In the genomic region with DNA sequence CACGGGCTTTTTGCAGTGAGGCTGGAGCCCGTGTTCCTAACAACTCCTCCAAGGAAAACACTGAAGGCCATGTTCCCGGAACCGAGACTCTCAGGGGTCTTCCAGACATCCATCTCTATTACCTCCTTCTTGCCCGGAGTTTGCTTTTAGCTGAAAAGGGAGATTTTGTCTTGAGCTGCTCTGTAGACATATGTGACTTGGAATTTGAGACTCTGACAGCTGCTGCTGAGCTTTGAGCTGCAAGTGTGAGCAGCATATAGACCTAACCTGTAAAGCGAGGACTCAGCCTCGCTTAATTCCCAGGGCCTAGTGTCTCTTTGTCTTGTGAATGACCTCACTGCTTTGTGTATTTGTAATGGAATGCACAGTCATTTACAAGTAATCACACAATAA, we compare ENCODE assay signal across 10 mouse cellular contexts. TPM values are rescaled to one million over a fixed set of nuclear protein-coding genes. Genes with fewer than 3 reads are reported as not detected.
A peak's percentile ranks its signal among the peaks of the same experiment; 100 is the strongest.
DNase-seq lines count a peak whose midpoint lies in the region; ATAC-seq and TF ChIP-seq lines count a peak whose summit lies in the region.
"Had no signal": no experiment of that assay in that cellular context is flagged by ENCODE, and none has a peak within 500 bp of the region (broad histone marks: within the 10 kb centered on the region; RNA-seq: fewer than 3 reads in every experiment).

No protein-coding gene starts in this region.

- no peaks in the 10 kb centered on the region for H3K27me3 ChIP-seq in intestine, embryonic 14.5 days (replicated peaks; ENCODE audit: control insufficient read depth, insufficient read depth, low read length)
- no peaks in the 10 kb centered on the region for H3K27me3 ChIP-seq in intestine, postnatal 0 days (replicated peaks; ENCODE audit: control insufficient read depth, insufficient read depth, low read length)
- H3K27me3 ChIP-seq in limb, embryonic 15.5 days, result no peaks in the 10 kb centered on the region

- peak; percentile 40 for DNase-seq in embryo, embryonic 10.5 days (ENCODE audit: low spot score)
- DNase-seq in embryo, embryonic 9.5 days (ENCODE audit: extremely low spot score), result no peak
- no peak for DNase-seq in intestine, embryonic 14.5 days (ENCODE audit: low spot score)
- peak; percentile 69 for DNase-seq in ZHBTc4 (ENCODE audit: low read depth, low spot score)
- DNase-seq in urinary bladder, postnatal 4 days (ENCODE audit: low spot score in 2 of 2), result no peak
- no peak for DNase-seq in layer of hippocampus, adult 2 months (ENCODE audit: low spot score in 2 of 2)
- DNase-seq: adrenal gland, postnatal 14 days had no signal

- H3K4me3 ChIP-seq in intestine, embryonic 14.5 days (ENCODE audit: low read depth, low read length), result no peak overlapping the region
- no peak overlapping the region for H3K4me3 ChIP-seq in intestine, postnatal 0 days (ENCODE audit: low read depth, low read length)
- no peak overlapping the region for H3K4me3 ChIP-seq in limb, embryonic 15.5 days
- H3K4me3 ChIP-seq in layer of hippocampus, adult 2 months, result no peak overlapping the region
- H3K4me3 ChIP-seq: megakaryocyte, embryonic 14.5 days had no signal

- 30% methylated on average over 7 of the region's 7 CpGs for WGBS in intestine, embryonic 14.5 days
- 51% methylated on average over 7 of the region's 7 CpGs for WGBS in intestine, postnatal 0 days
- 41% methylated on average over 7 of the region's 7 CpGs for WGBS in limb, embryonic 15.5 days

- peaks cover 45% of the 10 kb centered on the region for H3K4me1 ChIP-seq in intestine, embryonic 14.5 days (replicated peaks; ENCODE audit: control insufficient read depth, insufficient read depth, low read length)
- H3K4me1 ChIP-seq in intestine, postnatal 0 days (replicated peaks; ENCODE audit: control insufficient read depth, insufficient read depth, low read length), result peaks cover 19% of the 10 kb centered on the region
- H3K4me1 ChIP-seq in limb, embryonic 15.5 days, result peaks cover 38% of the 10 kb centered on the region

- H3K27ac ChIP-seq in intestine, embryonic 14.5 days (ENCODE audit: low read depth), result peak overlapping the region; percentile 12; the same call in 1 of the 2 replicates
- H3K27ac ChIP-seq in intestine, postnatal 0 days (ENCODE audit: low read depth, low read length), result no peak overlapping the region
- peak overlapping the region; percentile 57 for H3K27ac ChIP-seq in limb, embryonic 15.5 days
- H3K27ac ChIP-seq in layer of hippocampus, adult 2 months, result no peak overlapping the region

- no peak overlapping the region for H3K9ac ChIP-seq in intestine, embryonic 14.5 days (ENCODE audit: low read length)
- no peak overlapping the region for H3K9ac ChIP-seq in intestine, postnatal 0 days (ENCODE audit: low read depth, low read length)
- H3K9ac ChIP-seq in limb, embryonic 15.5 days, result no peak overlapping the region

- ATAC-seq in intestine, embryonic 14.5 days (replicated peaks; ENCODE audit: low FRiP score, low TSS enrichment, low read depth), result no peak
- ATAC-seq in intestine, postnatal 0 days, result no peak
- ATAC-seq in limb, embryonic 15.5 days (ENCODE audit: insufficient number of reproducible peaks, low FRiP score, low TSS enrichment, low read depth), result peak; percentile 63; the same call in 1 of the 2 replicates

- H3K9me3 ChIP-seq in intestine, embryonic 14.5 days (ENCODE audit: control insufficient read depth, low read length), result no peaks in the 10 kb centered on the region
- no peaks in the 10 kb centered on the region for H3K9me3 ChIP-seq in intestine, postnatal 0 days (ENCODE audit: control insufficient read depth)
- H3K9me3 ChIP-seq in limb, embryonic 15.5 days, result no peaks in the 10 kb centered on the region
- H3K9me3 ChIP-seq: megakaryocyte, embryonic 14.5 days had no signal

- 0 out of 2 replicates have a peak, but pooled peaks cover 4% of the 10 kb centered on the region for H3K36me3 ChIP-seq in intestine, embryonic 14.5 days (ENCODE audit: control insufficient read depth, insufficient read depth, low read length)
- peaks cover 14% of the 10 kb centered on the region for H3K36me3 ChIP-seq in intestine, postnatal 0 days (ENCODE audit: control insufficient read depth, insufficient read depth)
- 0 out of 2 replicates have a peak, but pooled peaks cover 8% of the 10 kb centered on the region for H3K36me3 ChIP-seq in limb, embryonic 15.5 days

- no peak for TF ChIP-seq CTCF in intestine, postnatal 0 days (IDR thresholded peaks at IDR 0.05; ENCODE audit: low read depth)
- no peak for TF ChIP-seq CTCF in layer of hippocampus, adult 2 months (conservative IDR thresholded peaks at IDR 0.05)

- no peak overlapping the region for H3K4me2 ChIP-seq in intestine, embryonic 14.5 days (ENCODE audit: low read length)
- no peak overlapping the region for H3K4me2 ChIP-seq in intestine, postnatal 0 days (replicated peaks; ENCODE audit: low read depth)
- no peak overlapping the region for H3K4me2 ChIP-seq in limb, embryonic 15.5 days

RNA-seq across cellular contexts. Expression of a gene that starts 49.8 kb away (rescaled TPM):
- polyA plus RNA-seq in intestine, embryonic 14.5 days (2014; fragmentation: Nextera tagmentation; extraction: Ambion mirVana), result 79.2 and 89.2 TPM in 2 replicates
- 32.8 and 37.5 TPM in 2 replicates for polyA plus RNA-seq in intestine, postnatal 0 days (2015; fragmentation: Nextera tagmentation; extraction: Ambion mirVana)
- polyA plus RNA-seq in limb, embryonic 15.5 days (2015; fragmentation: Nextera tagmentation; extraction: Ambion mirVana), result 51.0 and 52.1 TPM in 2 replicates
- total RNA-seq in layer of hippocampus, adult 2 months (2021), result 10 to 100 TPM; 10.1 to 10.5 TPM

Comparison
In these comparisons a context has a peak if more than half of its experiments do, and no peak if none do; other contexts are left out.
1. DNase-seq: peak in embryo, embryonic 10.5 days (single experiment) and ZHBTc4 (single experiment); none in embryo, embryonic 9.5 days (single experiment), intestine, embryonic 14.5 days (single experiment), urinary bladder, postnatal 4 days (0 of 2) and layer of hippocampus, adult 2 months (0 of 2).
2. H3K27ac ChIP-seq: peak in intestine, embryonic 14.5 days (single experiment) and limb, embryonic 15.5 days (single experiment); none in intestine, postnatal 0 days (single experiment) and layer of hippocampus, adult 2 months (single experiment).